Mouse (Mus musculus) gastrocnemius, postnatal 4 days (tissue): Measurements from ENCODE around the gene Fsd1l. TPM values are rescaled to one million over a fixed set of nuclear protein-coding genes. Genes with fewer than 3 reads are reported as not detected.
A peak's percentile ranks its signal among the peaks of the same experiment; 100 is the strongest.
"Not testable (repeated sequence)": the region's sequence is repeated elsewhere in the genome, so short reads cannot be mapped to it uniquely, and the experiment has no call there.

Source experiments
- DNase-seq, 2 experiments: peaks; one replicate each; pipeline ENCODE4 v3.0.0; 2021 to 2022; ENCODE audit warnings: low spot score in 2 of 2, mixed read lengths in 2 of 2
- total RNA-seq, 2 experiments: library from RNA; stranded (reverse); gene quantifications; 2 replicates each; pipeline ENCODE4 v1.2.3; 2021

The Fsd1l gene
- total RNA-seq, 2 experiments from 2014 or later = 25.1 to 29.0 TPM

- DNase-seq = no peak
These were observed 6.0 kb upstream of the Fsd1l start for GRCm38 (mm10) chr4:53625263-53625662.

GRCm38 (mm10) chr4:53628924-53629323 lies 2.3 kb upstream of the Fsd1l start:
- DNase-seq = peak; percentile 24 to 70

GRCm38 (mm10) chr4:53630963-53631315 lies 332 bp upstream of the Fsd1l start:
- DNase-seq = no peak

GRCm38 (mm10) chr4:53632011-53632349 lies 709 bp downstream of the Fsd1l start:
- no peak for DNase-seq

- DNase-seq = no peak
These were observed 4.1 kb downstream of the Fsd1l start for GRCm38 (mm10) chr4:53635336-53635735.

GRCm38 (mm10) chr4:53637269-53637909 lies 6.1 kb downstream of the Fsd1l start:
- DNase-seq = no peak

GRCm38 (mm10) chr4:53638549-53639123 lies 7.4 kb downstream of the Fsd1l start:
- no peak for DNase-seq

- no peak for DNase-seq
These were observed 26.8 kb downstream of the Fsd1l start for GRCm38 (mm10) chr4:53658029-53658428.

- no peak for DNase-seq
These were observed 29.4 kb downstream of the Fsd1l start for GRCm38 (mm10) chr4:53660711-53661110.

GRCm38 (mm10) chr4:53682092-53682491 lies 50.8 kb downstream of the Fsd1l start:
- no peak for DNase-seq

- DNase-seq = no peak
These were observed 57.7 kb downstream of the Fsd1l start for GRCm38 (mm10) chr4:53688965-53689364.

GRCm38 (mm10) chr4:53691418-53691817 lies 60.1 kb downstream of the Fsd1l start:
- no peak for DNase-seq

- DNase-seq = not testable (repeated sequence)
These were observed 77.9 kb downstream of the Fsd1l start for GRCm38 (mm10) chr4:53709166-53709565.

GRCm38 (mm10) chr4:53710021-53710420 lies 78.8 kb downstream of the Fsd1l start:
- no peak for DNase-seq

- no peak for DNase-seq
These were observed 79.5 kb downstream of the Fsd1l start for GRCm38 (mm10) chr4:53710555-53711328.

GRCm38 (mm10) chr4:53713704-53714050 lies 82.4 kb downstream of the Fsd1l start, which contains the start of gene Fktn:
Gene Fktn, plus strand, starts transcription at chr4:53713998.
- DNase-seq = no peak

GRCm38 (mm10) chr4:53714051-53714814 lies 83.0 kb downstream of the Fsd1l start:
- peak; percentile 69 to 94 for DNase-seq

GRCm38 (mm10) chr4:53715977-53716376 lies 84.7 kb downstream of the Fsd1l start:
- no peak for DNase-seq

GRCm38 (mm10) chr4:53717546-53717945 lies 86.3 kb downstream of the Fsd1l start:
- DNase-seq = no peak

- no peak for DNase-seq
These were observed 87.0 kb downstream of the Fsd1l start for GRCm38 (mm10) chr4:53718261-53718660.

- no peak for DNase-seq
These were observed 91.2 kb downstream of the Fsd1l start for GRCm38 (mm10) chr4:53722506-53722905.

GRCm38 (mm10) chr4:53726100-53726499 lies 94.8 kb downstream of the Fsd1l start:
- DNase-seq = not testable (repeated sequence)
